Mouse (Mus musculus) yolk sac, embryonic 10.5 days (tissue): ENCODE results near the gene Taar4.

ENCODE experiments used
- DNase-seq: peaks from one replicate; pipeline ENCODE4 v3.0.0-alpha.2; 2017; ENCODE audit warnings: low spot score

Taar4 gene

DNA sequence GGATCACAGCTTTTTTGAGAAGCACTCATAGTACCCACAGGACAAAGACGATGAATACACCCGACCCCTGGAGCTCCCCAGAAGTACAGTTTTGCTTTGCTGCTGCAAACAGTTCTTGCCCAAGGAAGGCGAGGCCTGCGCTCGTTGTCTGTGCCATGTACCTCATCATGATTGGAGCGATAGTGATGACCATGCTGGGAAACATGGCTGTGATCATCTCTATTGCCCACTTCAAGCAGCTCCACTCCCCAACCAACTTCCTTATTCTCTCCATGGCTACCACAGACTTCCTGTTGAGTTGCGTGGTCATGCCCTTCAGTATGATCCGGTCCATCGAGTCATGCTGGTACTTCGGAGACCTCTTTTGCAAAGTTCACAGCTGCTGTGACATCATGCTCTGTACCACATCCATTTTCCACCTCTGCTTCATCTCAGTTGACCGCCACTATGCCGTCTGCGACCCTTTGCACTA is at the start of gene Taar4:
Taar4 (plus strand) TSS at position 51 of the 472 bp plus-strand sequence.
- no peak for DNase-seq

DNA sequence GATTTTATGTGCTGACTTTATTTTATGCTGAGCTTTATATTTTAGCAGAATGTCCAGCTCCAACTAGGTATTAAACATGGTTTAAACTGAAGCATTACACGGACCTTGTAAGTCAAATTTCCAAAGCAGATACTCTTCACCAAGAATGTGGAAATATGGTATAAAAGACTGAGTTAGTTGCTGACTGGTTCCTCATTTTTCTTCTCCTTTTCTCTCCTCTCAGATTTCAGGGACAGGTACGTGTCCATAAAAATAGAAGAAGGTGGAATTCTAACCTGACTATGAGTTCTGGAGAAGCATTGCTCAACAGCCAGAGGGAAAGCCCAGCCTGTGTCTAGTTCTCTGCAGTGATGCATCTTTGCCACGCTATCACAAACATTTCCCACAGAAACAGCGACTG is 40.2 kb upstream of the Taar4 start, which contains the start of gene Taar1:
Taar1 (plus strand) TSS at position 301 of the 400 bp plus-strand sequence.
- no peak for DNase-seq

DNA sequence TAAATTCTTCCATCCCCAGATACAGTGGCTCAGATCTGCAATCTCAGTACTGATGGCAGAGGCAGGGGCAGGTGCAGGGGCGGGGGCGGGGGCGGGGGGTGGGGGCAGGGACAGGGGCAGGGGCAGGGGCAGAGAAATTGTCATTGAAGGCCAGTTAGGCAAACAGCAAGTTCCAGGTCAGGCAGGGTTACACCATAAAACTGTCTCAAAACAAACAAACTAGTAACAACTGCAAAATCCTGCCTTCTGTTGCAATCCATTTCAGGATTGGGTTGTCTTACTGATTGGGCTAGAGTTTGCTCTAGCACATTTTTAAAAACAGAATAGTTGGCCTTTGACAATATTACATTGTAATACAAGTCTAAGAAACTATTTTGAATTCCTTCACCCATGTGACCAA is 37.8 kb upstream of the Taar4 start:
- DNase-seq: no peak

DNA sequence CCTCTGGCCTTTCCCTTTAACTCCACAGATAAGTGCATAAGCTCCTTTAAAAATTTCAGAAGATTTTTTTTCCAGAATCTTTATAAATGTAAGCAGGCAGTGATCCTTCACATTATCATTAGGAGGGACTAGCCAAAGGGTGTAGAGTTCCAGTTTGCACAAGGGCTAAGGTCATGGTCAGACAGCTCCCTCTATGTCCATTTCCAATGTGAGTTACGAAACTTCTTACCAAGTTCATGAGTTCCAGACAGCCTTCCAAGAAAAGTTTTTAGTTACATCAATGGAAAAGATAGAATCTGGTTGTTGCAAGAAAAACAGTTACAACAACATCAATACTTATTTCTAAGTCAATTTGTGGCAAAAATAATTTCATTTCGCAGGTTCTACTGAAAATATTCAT is 36.4 kb upstream of the Taar4 start:
- no peak for DNase-seq

DNA sequence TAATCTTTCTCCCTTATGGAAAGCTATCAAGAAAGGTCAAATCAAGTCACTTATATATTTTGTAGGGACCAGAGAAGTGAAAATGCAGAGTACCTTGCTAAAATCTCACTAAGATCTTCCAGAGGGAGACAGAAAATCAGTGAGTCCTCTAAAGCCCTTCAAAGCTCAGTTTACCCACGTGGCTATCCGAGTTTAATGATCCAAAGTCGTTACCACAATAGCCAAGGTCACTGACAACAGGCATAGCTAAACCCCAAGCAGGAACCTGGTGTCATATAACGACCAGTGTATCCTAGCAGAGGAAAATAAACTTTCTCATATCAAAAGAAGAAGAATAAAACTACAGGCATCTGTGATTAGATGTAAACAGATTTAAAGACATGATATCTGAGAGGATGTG is 22.7 kb upstream of the Taar4 start:
- DNase-seq: no peak

DNA sequence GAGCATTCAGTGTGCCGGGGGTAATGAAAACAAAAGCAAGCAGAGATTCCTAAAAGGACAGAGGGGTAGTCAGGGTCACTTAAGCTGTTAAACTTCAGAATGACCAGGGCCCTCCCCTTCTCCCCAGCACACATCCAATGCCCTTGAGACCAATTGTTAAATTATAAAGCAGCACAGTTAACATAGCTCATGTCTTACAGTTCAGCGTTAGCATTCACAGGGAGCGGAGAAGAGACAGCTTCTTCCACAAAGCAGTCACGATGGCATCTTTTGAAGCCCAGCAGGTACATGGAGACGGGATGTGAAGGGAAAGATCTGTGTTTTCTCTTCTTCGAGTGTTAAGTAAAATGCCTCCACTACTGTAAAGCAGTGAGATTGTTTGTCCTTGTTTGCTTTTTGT is 22.0 kb upstream of the Taar4 start, which contains the start of gene Taar2:
Taar2 (plus strand) TSS at position 261 of the 400 bp plus-strand sequence.
- no peak for DNase-seq

DNA sequence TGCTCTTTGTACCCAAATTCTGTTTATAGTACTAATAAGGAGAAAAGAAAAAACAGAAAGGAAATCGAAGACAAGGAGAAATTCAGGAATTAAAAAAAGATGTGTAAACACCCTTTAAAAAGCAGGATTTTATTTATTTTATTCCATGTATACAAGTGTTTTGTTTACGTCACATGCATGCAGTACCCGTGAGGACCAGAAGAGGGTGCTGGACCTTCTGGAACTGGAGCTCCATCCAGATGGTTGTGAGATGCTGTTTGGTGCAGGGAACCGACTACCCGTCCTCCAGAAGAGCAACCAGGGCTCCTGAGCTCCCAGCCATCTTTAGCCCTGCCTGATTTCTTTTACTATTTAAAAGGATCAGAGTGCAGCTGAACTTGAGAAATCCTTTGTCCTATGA is 17.8 kb upstream of the Taar4 start:
- DNase-seq: no peak

DNA sequence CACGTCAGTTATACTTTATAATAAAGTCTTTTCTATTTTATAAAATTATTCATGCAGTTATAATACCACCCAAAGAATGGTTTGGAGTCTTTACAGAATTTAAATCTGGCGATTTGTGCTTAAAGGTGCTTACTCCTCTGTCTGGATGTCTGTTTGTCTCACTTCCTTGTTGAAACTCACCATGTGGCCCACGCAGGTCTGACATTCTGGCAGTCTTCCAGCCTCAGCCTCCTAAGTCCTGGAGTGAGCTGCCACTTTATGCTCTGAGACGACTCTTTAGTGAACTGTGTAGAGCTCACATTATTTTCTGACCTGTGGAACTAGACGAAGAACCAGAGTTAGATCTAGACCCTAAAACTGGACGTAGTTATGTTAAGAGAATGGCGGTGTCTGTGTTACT is 12.3 kb upstream of the Taar4 start:
- no peak for DNase-seq

DNA sequence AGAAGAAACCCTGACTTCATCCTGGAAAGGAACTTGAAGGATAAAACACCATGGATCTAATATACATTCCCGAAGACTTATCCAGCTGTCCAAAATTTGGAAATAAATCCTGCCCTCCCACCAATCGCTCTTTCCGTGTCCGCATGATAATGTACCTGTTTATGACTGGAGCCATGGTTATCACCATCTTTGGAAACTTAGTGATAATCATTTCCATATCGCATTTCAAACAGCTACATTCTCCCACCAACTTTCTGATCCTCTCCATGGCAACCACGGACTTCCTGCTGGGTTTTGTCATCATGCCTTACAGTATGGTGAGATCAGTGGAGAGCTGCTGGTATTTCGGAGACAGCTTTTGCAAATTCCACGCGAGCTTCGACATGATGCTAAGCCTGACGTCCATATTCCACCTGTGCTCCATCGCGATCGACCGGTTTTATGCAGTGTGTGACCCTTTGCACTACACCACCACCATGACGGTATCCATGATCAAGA is 10.7 kb upstream of the Taar4 start, which contains the start of gene Taar3:
Taar3 (plus strand) TSS at position 51 of the 498 bp plus-strand sequence.
- no peak for DNase-seq

DNA sequence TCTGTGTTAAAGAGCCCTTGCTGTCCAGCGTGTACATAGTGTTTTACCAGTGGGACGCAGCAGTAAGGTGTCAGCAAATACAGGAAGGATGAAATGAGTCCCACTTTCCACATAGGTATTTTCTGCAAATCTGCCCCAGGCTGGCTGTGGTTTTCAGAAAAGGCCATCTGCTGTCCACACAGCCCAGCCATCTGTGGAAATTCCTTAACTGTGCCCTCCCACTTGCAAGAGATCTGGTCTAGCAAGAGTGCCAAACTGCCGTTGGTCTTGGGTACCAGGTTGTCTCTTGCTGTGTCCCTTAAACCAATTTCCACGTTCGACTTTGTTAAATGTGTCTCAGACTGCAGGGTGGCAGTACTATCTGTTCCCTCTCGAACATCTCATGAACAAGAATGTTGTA is 8.6 kb upstream of the Taar4 start:
- DNase-seq: no peak

DNA sequence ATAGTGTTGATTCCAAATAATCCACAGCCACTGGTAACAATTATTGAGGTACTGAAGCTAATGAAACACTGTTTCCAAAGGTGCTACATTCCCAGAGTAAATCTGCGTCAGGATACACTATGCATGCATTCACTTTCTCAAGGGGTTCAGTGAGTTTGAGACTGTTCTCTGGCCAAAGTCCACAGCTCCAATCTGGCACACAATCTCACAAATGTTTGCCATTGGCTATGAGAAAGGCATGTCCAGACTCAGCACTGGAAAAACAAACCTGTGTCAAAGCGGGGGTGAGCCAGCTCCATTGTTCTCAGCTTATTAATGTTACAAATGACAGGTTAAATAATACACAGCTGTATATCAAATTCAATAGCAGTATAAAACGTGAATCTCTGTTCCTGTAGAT is 1.2 kb upstream of the Taar4 start:
- DNase-seq: peak; percentile 32

DNA sequence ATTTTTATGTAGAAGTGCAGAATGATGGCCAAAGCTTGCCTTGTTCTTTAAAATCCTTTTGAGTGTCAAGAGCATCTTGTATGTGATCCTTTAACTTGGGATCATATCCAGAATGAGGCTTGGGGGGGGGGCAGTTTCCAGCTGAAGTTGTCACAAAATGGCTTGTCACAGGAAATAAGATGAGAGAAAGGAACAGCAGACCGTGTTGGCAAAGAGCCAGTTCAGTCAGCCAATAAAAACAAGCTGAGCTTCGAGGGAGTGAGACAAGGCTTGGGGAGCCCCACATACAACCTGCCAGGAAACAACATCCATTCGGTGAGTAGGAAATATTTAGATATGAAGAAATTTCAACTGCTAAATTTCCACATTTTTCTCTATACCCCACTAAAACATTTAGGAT is 3.1 kb downstream of the Taar4 start:
- DNase-seq: no peak

DNA sequence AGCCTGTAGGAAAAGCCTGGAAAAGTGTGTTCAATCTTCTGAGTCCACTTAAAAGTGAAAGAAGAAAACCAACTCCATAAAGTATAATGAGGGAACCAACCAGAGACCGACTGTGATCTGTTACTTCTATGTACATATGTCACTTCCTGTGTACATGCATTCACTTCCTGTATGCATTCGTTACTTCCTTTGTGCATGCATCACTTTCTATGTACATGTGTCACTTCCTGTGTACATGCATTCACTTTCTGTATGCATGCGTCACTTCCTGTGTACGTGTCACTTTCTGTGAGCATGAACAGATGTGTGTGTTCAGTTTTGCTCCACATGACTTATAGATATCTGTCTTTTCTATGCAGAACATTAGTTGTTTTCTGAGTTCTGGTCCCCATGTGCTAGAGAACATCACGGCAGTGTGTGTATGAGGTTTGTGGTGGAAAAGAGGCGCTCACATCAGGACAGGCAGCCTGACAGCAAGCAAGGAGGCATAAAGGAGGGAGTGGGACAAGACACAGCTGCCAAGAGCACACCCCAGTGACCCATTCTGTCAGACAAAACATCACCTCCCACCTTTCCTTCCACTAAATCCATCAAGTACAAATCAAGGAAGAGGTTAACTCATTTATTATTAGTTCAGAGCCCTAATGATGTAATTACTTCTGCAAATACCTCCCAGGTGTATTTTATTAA is 4.8 kb downstream of the Taar4 start:
- no peak for DNase-seq

DNA sequence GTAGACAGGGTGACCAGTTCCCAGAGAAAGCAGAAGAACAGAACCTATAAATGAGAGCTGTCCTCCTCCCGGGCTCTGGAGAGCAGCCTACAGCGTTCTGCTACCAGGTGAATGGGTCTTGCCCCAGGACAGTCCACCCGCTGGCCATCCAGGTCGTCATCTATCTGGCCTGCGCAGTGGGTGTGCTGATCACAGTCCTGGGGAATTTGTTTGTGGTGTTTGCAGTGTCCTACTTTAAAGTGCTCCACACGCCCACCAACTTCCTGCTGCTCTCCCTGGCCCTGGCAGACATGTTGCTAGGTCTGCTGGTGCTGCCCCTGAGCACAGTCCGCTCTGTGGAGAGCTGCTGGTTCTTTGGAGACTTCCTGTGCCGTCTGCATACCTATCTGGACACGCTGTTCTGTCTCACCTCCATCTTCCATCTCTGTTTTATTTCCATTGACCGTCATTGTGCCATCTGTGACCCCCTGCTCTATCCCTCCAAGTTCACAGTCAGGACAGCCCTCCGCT is 10.4 kb downstream of the Taar4 start, which contains the start of gene Taar5:
Taar5 (plus strand) TSS at position 51 of the 510 bp plus-strand sequence.
- DNase-seq: no peak

DNA sequence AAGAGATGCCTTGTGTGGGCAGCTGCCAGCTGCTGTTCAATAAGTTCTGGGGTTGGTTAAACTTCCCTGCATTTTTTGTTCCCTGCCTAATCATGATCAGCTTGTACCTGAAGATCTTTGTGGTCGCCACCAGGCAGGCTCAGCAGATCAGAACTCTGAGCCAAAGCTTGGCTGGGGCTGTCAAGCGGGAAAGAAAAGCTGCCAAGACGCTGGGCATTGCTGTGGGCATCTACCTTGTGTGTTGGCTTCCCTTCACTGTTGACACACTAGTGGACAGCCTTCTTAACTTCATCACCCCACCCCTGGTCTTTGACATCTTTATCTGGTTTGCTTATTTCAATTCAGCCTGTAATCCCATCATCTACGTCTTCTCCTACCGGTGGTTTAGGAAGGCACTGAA is 11.0 kb downstream of the Taar4 start:
- DNase-seq: no peak

DNA sequence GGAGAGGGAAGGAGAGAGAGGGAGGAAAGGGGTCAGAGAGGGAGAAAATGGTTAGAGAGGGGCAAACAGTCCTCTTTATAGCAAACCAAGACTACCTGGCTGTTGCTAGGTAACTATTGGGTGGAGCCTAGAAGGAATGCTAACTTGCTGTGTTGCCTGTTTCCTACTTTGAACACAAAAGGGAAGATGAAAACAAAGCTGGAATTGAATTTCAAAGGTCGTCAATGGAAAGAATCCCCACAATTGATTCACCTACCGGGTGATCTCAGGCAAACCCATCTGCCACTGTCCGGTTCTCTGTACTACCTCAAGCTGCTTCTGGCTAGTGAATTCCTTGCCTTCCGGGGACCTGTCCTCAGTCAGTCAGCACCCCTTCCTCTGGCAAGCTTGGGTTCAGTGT is 17.7 kb downstream of the Taar4 start:
- DNase-seq: no peak

DNA sequence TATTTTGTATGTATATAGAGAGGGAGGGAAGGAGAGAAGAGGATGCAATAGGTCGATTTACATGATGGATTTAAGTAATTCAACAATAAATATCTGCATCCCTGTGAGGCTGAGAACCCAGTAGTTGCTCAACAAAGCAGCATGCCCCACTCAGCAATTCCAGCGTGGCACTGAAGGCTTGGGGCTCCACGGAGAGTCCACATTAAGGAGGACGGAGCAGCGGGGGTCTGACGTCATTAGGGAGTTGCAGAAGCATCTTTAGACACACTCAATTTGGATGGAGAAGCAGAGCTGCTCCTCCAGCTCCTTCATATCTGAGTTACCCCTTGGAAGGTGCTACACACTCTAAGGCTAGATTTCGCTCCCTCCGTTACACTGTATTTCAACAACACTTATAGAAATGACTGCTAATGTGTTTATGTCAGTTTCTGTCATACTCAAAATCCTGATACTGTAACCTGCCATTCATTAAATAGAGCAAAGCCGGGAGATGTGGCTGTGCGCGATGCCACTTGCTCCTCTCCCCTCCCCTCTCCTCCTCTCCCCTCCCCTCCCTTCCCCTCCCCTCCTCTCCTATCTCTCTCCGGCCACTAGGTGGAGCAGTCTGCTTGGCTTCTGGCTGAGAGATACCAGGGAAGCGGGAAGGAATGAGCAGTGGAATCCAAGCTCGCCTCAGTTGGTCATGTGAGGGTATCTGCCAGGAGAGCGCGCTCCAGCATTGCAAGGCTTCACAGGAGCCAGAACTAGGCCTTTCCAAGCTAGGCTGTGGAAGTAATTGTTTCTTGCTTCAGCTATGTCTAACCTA is 18.8 kb downstream of the Taar4 start:
- peak; percentile 82 for DNase-seq

DNA sequence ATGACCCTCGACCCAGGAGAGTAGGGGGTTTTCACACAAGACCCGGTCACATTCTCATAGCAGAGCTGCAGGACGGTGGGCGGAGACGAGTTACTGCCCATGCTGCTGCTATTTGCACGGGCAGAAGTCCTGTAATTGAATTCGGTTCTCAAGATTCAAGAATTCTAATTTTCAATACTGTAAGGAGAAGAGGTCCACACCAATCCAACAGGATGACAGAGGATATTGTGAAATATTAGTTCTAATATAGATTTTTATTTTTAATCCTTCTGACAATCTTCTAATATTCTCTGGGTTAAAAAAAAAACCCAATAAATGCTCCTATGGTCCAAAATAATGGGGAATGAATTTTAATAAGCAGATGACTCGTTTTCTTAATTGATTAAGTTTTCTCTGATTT is 25.3 kb downstream of the Taar4 start, which contains the start of gene Taar6:
Taar6 (minus strand) TSS at position 101 of the 400 bp plus-strand sequence.
- DNase-seq: no peak

DNA sequence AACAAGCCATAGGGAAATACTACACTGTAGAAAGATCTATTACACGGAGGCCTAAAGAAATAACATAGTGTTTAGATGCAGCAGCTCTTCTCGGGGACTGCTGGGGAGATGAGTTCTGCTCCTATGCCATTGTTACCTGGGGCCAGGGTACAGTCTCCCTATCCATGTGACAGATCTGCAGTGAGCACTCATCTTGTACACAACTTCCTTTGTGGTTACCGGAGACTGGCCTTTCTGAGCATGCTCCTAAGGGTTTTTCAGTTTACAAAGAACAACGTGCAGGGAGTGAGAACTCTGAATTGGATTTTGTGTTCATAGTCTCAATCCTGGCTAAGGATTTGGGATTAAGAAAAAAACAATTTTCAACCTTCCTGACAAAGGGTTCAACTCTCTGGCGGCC is 26.1 kb downstream of the Taar4 start:
- no peak for DNase-seq

DNA sequence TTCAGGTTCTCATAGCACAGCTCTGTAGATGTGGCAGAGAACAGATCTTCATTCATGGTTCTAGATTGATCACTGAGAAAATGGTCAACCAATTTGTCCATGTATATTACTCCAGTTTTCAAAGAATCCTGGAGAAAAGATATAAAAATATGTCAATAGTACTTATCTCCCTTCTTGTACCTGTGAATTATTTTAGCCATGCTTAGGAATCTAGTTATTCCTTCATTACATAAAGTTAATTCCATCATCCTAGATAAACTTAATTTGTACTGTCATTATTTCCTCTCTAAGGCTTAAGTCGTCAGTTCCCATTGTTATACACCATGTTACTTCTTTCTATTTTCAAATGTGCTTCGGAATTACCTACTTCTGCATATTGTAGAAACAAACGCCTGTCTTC is 33.1 kb downstream of the Taar4 start, which contains the start of gene Taar7a:
Taar7a (minus strand) TSS at position 101 of the 400 bp plus-strand sequence.
- DNase-seq: no peak

DNA sequence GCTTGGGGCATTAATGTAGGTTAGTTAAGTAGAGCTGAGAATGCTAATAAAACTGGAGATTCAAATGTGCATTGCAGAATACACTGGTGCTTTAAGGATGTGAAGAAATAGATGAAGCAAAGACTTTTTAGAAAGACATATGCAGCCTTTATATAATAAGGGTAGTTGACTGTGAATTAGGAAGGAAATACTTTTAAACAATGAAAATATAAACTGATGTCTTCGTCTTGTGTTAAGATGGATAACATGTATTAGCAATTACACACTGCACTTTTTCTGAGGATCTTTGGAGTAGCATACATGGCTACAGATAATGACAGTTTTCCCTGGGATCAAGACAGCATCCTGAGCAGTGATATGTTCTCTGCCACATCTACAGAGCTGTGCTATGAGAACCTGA is 39.3 kb downstream of the Taar4 start, which contains the start of gene Taar7b:
Taar7b (plus strand) TSS at position 301 of the 400 bp plus-strand sequence.
- no peak for DNase-seq

DNA sequence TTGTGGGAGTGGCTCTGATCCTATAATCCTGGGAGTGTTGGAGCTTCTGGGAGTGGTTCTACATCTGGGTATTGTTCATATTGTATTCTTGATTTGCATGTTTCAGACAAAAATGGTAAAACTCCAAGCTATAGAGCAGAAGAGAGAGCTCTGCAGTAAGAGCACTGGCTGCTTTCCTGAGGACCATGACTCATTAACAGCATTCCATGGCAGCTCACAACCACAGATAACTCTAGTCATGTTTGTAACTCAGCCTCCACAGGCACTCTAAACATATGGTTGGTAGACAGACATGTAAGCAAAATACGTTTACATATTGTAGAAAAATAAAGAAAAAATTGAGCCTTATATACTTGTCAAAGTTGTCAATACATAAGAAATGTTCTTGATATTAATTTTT is 46.1 kb downstream of the Taar4 start:
- DNase-seq: no peak
